Mouse (Mus musculus) liver, adult 2 months (tissue): ENCODE measurements at regions not wholly inside any gene's neighbourhood (a gene's known extent, or its start where the extent isn't known, plus 50 kb on each side); places are given as distances from the start of the nearest gene placed in this dataset.

ENCODE experiments used
- CTCF ChIP-seq: fragments of 200-500 bp; IDR thresholded peaks from 2 replicates; pipeline ENCODE4 v1.5.1; 2011; ENCODE audit warnings: low read depth, low read length, control low read depth
- POLR2A ChIP-seq: fragments of 200-500 bp; IDR thresholded peaks from 2 replicates; pipeline ENCODE4 v1.6.1; 2011; ENCODE audit warnings: low read length, control low read depth; ENCODE audit not compliant: insufficient read depth; ENCODE audit errors: extremely low read depth

GRCm38 (mm10) chr15:10090384-10091092, 86.5 kb upstream of the Prlr start:
- no peak for TF ChIP-seq CTCF
- no peak for TF ChIP-seq POLR2A
